Mouse (Mus musculus) kidney, adult 10 weeks (tissue): ENCODE results near the gene Tubg1. TPM values are rescaled to one million over a fixed set of nuclear protein-coding genes. Genes with fewer than 3 reads are reported as not detected.

Experiments used
- polyA plus RNA-seq: library from polyadenylated mRNA; stranded (reverse); fragments of 350-450 nt; fragmentation: Illumina TruSeq; extraction: RNeasy Lipid Tissue Mini Kit (QIAGEN cat#74804); gene quantifications from one replicate; pipeline ENCODE4 v1.2.3, GENCODE M21; 2014; ENCODE audit warnings: low read depth, low replicate concordance

The Tubg1 gene
- polyA plus RNA-seq: 0.36 TPM

GRCm38 (mm10) chr11:101119761-101120544 is at the start of gene Tubg1, which contains the start of gene Retreg3:
Tubg1 (plus strand) TSS chr11:101119938.
Retreg3 (minus strand) TSS chr11:101119893.

GRCm38 (mm10) chr11:101078121-101078520 is 41.6 kb upstream of the Tubg1 start, which contains the start of gene Hsd17b1:
Hsd17b1 (plus strand) TSS chr11:101078411.

GRCm38 (mm10) chr11:101082208-101083082 is 37.3 kb upstream of the Tubg1 start, which contains the start of gene Coasy:
Coasy (plus strand) TSS chr11:101082565.

GRCm38 (mm10) chr11:101086756-101087681 is 32.7 kb upstream of the Tubg1 start, which contains the start of gene Mlx:
Mlx (plus strand) TSS chr11:101087277.

GRCm38 (mm10) chr11:101095314-101096024 is 24.3 kb upstream of the Tubg1 start, which contains the start of gene Psmc3ip:
Psmc3ip (minus strand) TSS chr11:101095436.

GRCm38 (mm10) chr11:101155728-101156371 is 36.1 kb downstream of the Tubg1 start, which contains the start of gene Tubg2:
Tubg2 (plus strand) TSS chr11:101155907.

GRCm38 (mm10) chr11:101170354-101170810 is 50.6 kb downstream of the Tubg1 start, which contains the start of gene Cntnap1:
Cntnap1 (plus strand) TSS chr11:101170523.

GRCm38 (mm10) chr11:101170811-101171610 is 51.3 kb downstream of the Tubg1 start, which contains the start of gene Plekhh3:
Plekhh3 (minus strand) TSS chr11:101171351.

GRCm38 (mm10) chr11:101174851-101175628 is 55.3 kb downstream of the Tubg1 start, which contains the start of gene Ccr10:
Ccr10 (minus strand) TSS chr11:101175443.

Other genes with a start within 250 kb of the Tubg1 start
- gene Stat3, start 180.4 kb upstream of the Tubg1 start, polyA plus RNA-seq: 20.1 TPM
- gene Cavin1, start 149.1 kb upstream of the Tubg1 start, polyA plus RNA-seq: 17.6 TPM
- 43.7 TPM for gene Atp6v0a1, start 110.5 kb upstream of the Tubg1 start, polyA plus RNA-seq
- gene Naglu, start 49.9 kb upstream of the Tubg1 start, polyA plus RNA-seq: 0.32 TPM
- not detected for gene Hsd17b1, start 41.5 kb upstream of the Tubg1 start, polyA plus RNA-seq
- gene Coasy, start 37.4 kb upstream of the Tubg1 start, polyA plus RNA-seq: 7.6 TPM
- 48.5 TPM for gene Mlx, start 32.7 kb upstream of the Tubg1 start, polyA plus RNA-seq
- gene Psmc3ip, start 24.5 kb upstream of the Tubg1 start, polyA plus RNA-seq: 3.7 TPM
- gene Retreg3, start within 50 bp of the Tubg1 start, polyA plus RNA-seq: 37.4 TPM
- gene Tubg2, start 36.0 kb downstream of the Tubg1 start, polyA plus RNA-seq: not detected
- not detected for gene Cntnap1, start 50.6 kb downstream of the Tubg1 start, polyA plus RNA-seq
- not detected for gene Plekhh3, start 51.4 kb downstream of the Tubg1 start, polyA plus RNA-seq
- not detected for gene Ccr10, start 55.5 kb downstream of the Tubg1 start, polyA plus RNA-seq
- 30.4 TPM for gene Ezh1, start 106.5 kb downstream of the Tubg1 start, polyA plus RNA-seq
- gene Ramp2, start 126.1 kb downstream of the Tubg1 start, polyA plus RNA-seq: 6.7 TPM
- 115 TPM for gene Vps25, start 133.8 kb downstream of the Tubg1 start, polyA plus RNA-seq
- gene Wnk4, start 140.6 kb downstream of the Tubg1 start, polyA plus RNA-seq: 2.6 TPM
- gene Cntd1, start 159.1 kb downstream of the Tubg1 start, polyA plus RNA-seq: 4.6 TPM
- gene Coa3, start 159.2 kb downstream of the Tubg1 start, polyA plus RNA-seq: 13.9 TPM
- gene Becn1, start 182.3 kb downstream of the Tubg1 start, polyA plus RNA-seq: 96.1 TPM
- gene Psme3, start 196.3 kb downstream of the Tubg1 start, polyA plus RNA-seq: 180 TPM
- 0.28 TPM for gene Aoc2, start 205.1 kb downstream of the Tubg1 start, polyA plus RNA-seq
- gene Aoc3, start 210.7 kb downstream of the Tubg1 start, polyA plus RNA-seq: 2.3 TPM
- 542 TPM for gene G6pc, start 247.6 kb downstream of the Tubg1 start, polyA plus RNA-seq